9 mouse cellular contexts compared by ENCODE assay signal in the genomic region with DNA sequence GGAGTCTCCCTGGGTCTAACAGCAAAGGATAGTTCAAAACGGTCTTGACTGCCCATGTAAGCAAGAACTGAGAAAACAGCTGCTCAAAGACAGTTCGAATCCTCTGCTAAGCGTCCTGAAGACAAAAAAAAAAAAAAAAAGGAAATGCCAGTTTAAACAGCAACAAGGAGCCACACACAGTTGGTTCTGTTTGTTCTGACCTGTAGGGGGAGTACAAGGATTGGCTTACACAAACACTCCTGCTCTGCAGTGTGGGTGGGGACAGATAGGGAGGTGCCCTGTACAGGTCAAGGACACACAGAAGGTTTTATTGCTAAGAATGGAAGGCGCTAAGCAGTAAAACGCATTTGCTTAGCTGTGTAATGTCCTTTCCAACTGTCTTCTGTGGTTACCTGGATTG. TPM values are rescaled to one million over a fixed set of nuclear protein-coding genes. Genes with fewer than 3 reads are reported as not detected.
A peak's percentile ranks its signal among the peaks of the same experiment; 100 is the strongest.
DNase-seq lines count a peak whose midpoint lies in the region; ATAC-seq and TF ChIP-seq lines count a peak whose summit lies in the region.
"Had no signal": no experiment of that assay in that cellular context is flagged by ENCODE, and none has a peak within 500 bp of the region (broad histone marks: within the 10 kb centered on the region; RNA-seq: fewer than 3 reads in every experiment).

No protein-coding gene starts in this region.

- H3K4me1 ChIP-seq in hindbrain, embryonic 11.5 days (replicated peaks; ENCODE audit: control insufficient read depth, insufficient read depth, low read length), result no peaks in the 10 kb centered on the region
- H3K4me1 ChIP-seq in hindbrain, embryonic 12.5 days, result no peaks in the 10 kb centered on the region
- H3K4me1 ChIP-seq in E14TG2a.4 (replicated peaks; ENCODE audit: low read depth, low read length), result peaks cover 16% of the 10 kb centered on the region
- no peaks in the 10 kb centered on the region for H3K4me1 ChIP-seq in bone marrow macrophage, adult 2 months (ENCODE audit: control insufficient read depth, insufficient read depth, low read length)
- no peaks in the 10 kb centered on the region for H3K4me1 ChIP-seq in thymus, adult 2 months (replicated peaks; ENCODE audit: control insufficient read depth, insufficient read depth, low read length)

- H3K9me3 ChIP-seq in hindbrain, embryonic 11.5 days (ENCODE audit: control insufficient read depth, low read length), result no peaks in the 10 kb centered on the region
- no peaks in the 10 kb centered on the region for H3K9me3 ChIP-seq in hindbrain, embryonic 12.5 days (replicated peaks)
- no peaks in the 10 kb centered on the region for H3K9me3 ChIP-seq in E14TG2a.4 (ENCODE audit: low read length)

- TF ChIP-seq POLR2A in bone marrow macrophage, adult 2 months (IDR thresholded peaks at IDR 0.05; ENCODE audit: borderline replicate concordance, low read depth, low read length), result no peak
- TF ChIP-seq POLR2A in thymus, adult 2 months (IDR thresholded peaks at IDR 0.05; ENCODE audit: control insufficient read depth, extremely low read depth, insufficient read depth, low read length, poor library complexity), result no peak

- H3K4me3 ChIP-seq in hindbrain, embryonic 11.5 days (ENCODE audit: low read depth, low read length), result no peak overlapping the region
- no peak overlapping the region for H3K4me3 ChIP-seq in hindbrain, embryonic 12.5 days
- no peak overlapping the region for H3K4me3 ChIP-seq in E14TG2a.4 (replicated peaks; ENCODE audit: low read length)
- H3K4me3 ChIP-seq in bone marrow macrophage, adult 2 months (ENCODE audit: insufficient read depth, low read length), result no peak overlapping the region
- no peak overlapping the region for H3K4me3 ChIP-seq in thymus, adult 2 months (ENCODE audit: control insufficient read depth, insufficient read depth, low read length)

- peak; percentile 38 for DNase-seq in hindbrain, embryonic 11.5 days (ENCODE audit: low spot score)
- DNase-seq in induced T-regulatory cell, adult 2 months (ENCODE audit: low read depth), result peak; percentile 75
- peak; percentile 62 to 79 for DNase-seq in lung, adult 18-20 months
- peak; percentile 49 for DNase-seq in thymus, adult 2 months
- no peak for DNase-seq in urinary bladder, postnatal 10 days (ENCODE audit: low spot score)

- no peaks in the 10 kb centered on the region for H3K27me3 ChIP-seq in hindbrain, embryonic 11.5 days (ENCODE audit: control insufficient read depth, insufficient read depth, low read length)
- H3K27me3 ChIP-seq in hindbrain, embryonic 12.5 days, result no peaks in the 10 kb centered on the region
- H3K27me3 ChIP-seq in E14TG2a.4 (ENCODE audit: insufficient read depth, low read length), result no peaks in the 10 kb centered on the region
- no peaks in the 10 kb centered on the region for H3K27me3 ChIP-seq in thymus, adult 2 months (ENCODE audit: control insufficient read depth, insufficient read depth, low read length)

- ATAC-seq in hindbrain, embryonic 11.5 days (ENCODE audit: low FRiP score), result no peak
- ATAC-seq in hindbrain, embryonic 12.5 days (ENCODE audit: low FRiP score), result no peak

- 39% methylated on average over 5 of the region's 5 CpGs for WGBS in hindbrain, embryonic 11.5 days
- WGBS in hindbrain, embryonic 12.5 days, result 40% methylated on average over 5 of the region's 5 CpGs
- WGBS in thymus, adult 2 months, result 36% methylated on average over 5 of the region's 5 CpGs

- no peaks in the 10 kb centered on the region for H3K36me3 ChIP-seq in hindbrain, embryonic 11.5 days (ENCODE audit: control insufficient read depth, insufficient read depth, low read length)
- no peaks in the 10 kb centered on the region for H3K36me3 ChIP-seq in hindbrain, embryonic 12.5 days
- no peaks in the 10 kb centered on the region for H3K36me3 ChIP-seq in E14TG2a.4 (ENCODE audit: insufficient read depth, low read length)
- no peaks in the 10 kb centered on the region for H3K36me3 ChIP-seq in thymus, adult 2 months (ENCODE audit: control insufficient read depth, insufficient read depth, low read length)

- no peak overlapping the region for H3K9ac ChIP-seq in hindbrain, embryonic 11.5 days (ENCODE audit: low read depth, low read length)
- H3K9ac ChIP-seq in hindbrain, embryonic 12.5 days, result no peak overlapping the region

- TF ChIP-seq CTCF in E14TG2a.4 (conservative IDR thresholded peaks at IDR 0.05; ENCODE audit: low read length), result peak; percentile 52
- TF ChIP-seq CTCF in bone marrow macrophage, adult 2 months (IDR thresholded peaks at IDR 0.05; ENCODE audit: low read depth, low read length), result peak; percentile 30; the same call in 1 of the 2 replicates
- TF ChIP-seq CTCF in thymus, adult 2 months (IDR thresholded peaks at IDR 0.05; ENCODE audit: borderline replicate concordance, control insufficient read depth, extremely low read depth, insufficient read depth, low read length, poor library complexity), result no peak

- no peak overlapping the region for H3K4me2 ChIP-seq in hindbrain, embryonic 11.5 days (replicated peaks; ENCODE audit: low read depth, low read length)
- no peak overlapping the region for H3K4me2 ChIP-seq in hindbrain, embryonic 12.5 days (replicated peaks)

- no peak overlapping the region for H3K27ac ChIP-seq in hindbrain, embryonic 11.5 days (ENCODE audit: low read depth, low read length)
- no peak overlapping the region for H3K27ac ChIP-seq in hindbrain, embryonic 12.5 days
- no peak overlapping the region for H3K27ac ChIP-seq in bone marrow macrophage, adult 2 months (ENCODE audit: insufficient read depth, low read depth, low read length)
- H3K27ac ChIP-seq in thymus, adult 2 months (ENCODE audit: control insufficient read depth, insufficient read depth, low read length), result no peak overlapping the region

RNA-seq across cellular contexts. Expression of gene Itsn2, which starts 20.6 kb away (rescaled TPM):
- 19.3 and 20.6 TPM in 2 replicates for polyA plus RNA-seq in hindbrain, embryonic 11.5 days (2014; fragmentation: Nextera tagmentation; extraction: Ambion mirVana)
- polyA plus RNA-seq in hindbrain, embryonic 12.5 days (2016; fragmentation: Nextera tagmentation; extraction: Ambion mirVana), result 20.7 and 21.8 TPM in 2 replicates
- polyA plus RNA-seq in bone marrow macrophage, adult 2 months (2012; ENCODE audit: insufficient read depth, insufficient read length, missing spikeins), result 112 and 119 TPM in 2 replicates
- 51.6 and 62.9 TPM in 2 replicates for polyA plus RNA-seq in thymus, adult 2 months (2012; rRNA removed)

RNA-seq across cellular contexts. Expression of gene Gm3625, which starts 20.9 kb away (rescaled TPM):
- not detected in 2 replicates for polyA plus RNA-seq in hindbrain, embryonic 11.5 days (2014; fragmentation: Nextera tagmentation; extraction: Ambion mirVana)
- not detected in 2 replicates for polyA plus RNA-seq in hindbrain, embryonic 12.5 days (2016; fragmentation: Nextera tagmentation; extraction: Ambion mirVana)
- polyA plus RNA-seq in bone marrow macrophage, adult 2 months (2012; ENCODE audit: insufficient read depth, insufficient read length, missing spikeins), result not detected in 2 replicates
- not detected in 2 replicates for polyA plus RNA-seq in thymus, adult 2 months (2012; rRNA removed)
- polyA plus RNA-seq: neural tube, embryonic 11.5 days had no signal
